Mouse (Mus musculus) ES-Bruce4 (cell line): ENCODE measurements at regions not wholly inside any gene's neighbourhood (a gene's known extent, or its start where the extent isn't known, plus 50 kb on each side); places are given as distances from the start of the nearest gene placed in this dataset.

Source experiments
- H3K27ac ChIP-seq: 2 replicates; pipeline ENCODE4 v1.5.1; 2012; ENCODE audit warnings: low read length, inconsistent platforms; ENCODE audit not compliant: insufficient read depth
- H3K27me3 ChIP-seq: 2 replicates; pipeline ENCODE4 v1.6.1; 2012; ENCODE audit warnings: mild to moderate bottlenecking, low read length, inconsistent platforms; ENCODE audit not compliant: control insufficient read depth, poor library complexity, insufficient read depth, severe bottlenecking
- H3K36me3 ChIP-seq: 2 replicates; pipeline ENCODE4 v1.6.1; 2012; ENCODE audit warnings: inconsistent platforms, mild to moderate bottlenecking, low read length, moderate library complexity; ENCODE audit not compliant: control insufficient read depth, poor library complexity, insufficient read depth, severe bottlenecking
- H3K4me1 ChIP-seq: one replicate; pipeline ENCODE4 v1.8.1; 2011; ENCODE audit warnings: low read length; ENCODE audit not compliant: control insufficient read depth, insufficient read depth
- H3K4me3 ChIP-seq: 2 replicates; pipeline ENCODE4 v1.5.1; 2011; ENCODE audit warnings: low read depth, mild to moderate bottlenecking, low read length
- H3K9ac ChIP-seq: 2 replicates; pipeline ENCODE4 v1.6.1; 2012; ENCODE audit warnings: low read depth, mild to moderate bottlenecking, inconsistent platforms; ENCODE audit not compliant: poor library complexity, severe bottlenecking
- H3K9me3 ChIP-seq: replicated peaks from 2 replicates; pipeline ENCODE4 v1.6.1; 2012; ENCODE audit warnings: mild to moderate bottlenecking, low read length, inconsistent platforms; ENCODE audit not compliant: control insufficient read depth, poor library complexity, insufficient read depth, severe bottlenecking
- CTCF ChIP-seq: IDR thresholded peaks from one replicate; pipeline ENCODE4 v1.8.1; 2011; ENCODE audit warnings: low read depth, low read length
- EP300 ChIP-seq: IDR thresholded peaks from 2 replicates; pipeline ENCODE4 v1.6.1; 2011; ENCODE audit warnings: low read depth, low read length; ENCODE audit not compliant: insufficient read depth
- POLR2A ChIP-seq: IDR thresholded peaks from one replicate; pipeline ENCODE4 v1.8.1; 2011; ENCODE audit warnings: low read length; ENCODE audit not compliant: insufficient read depth

- TF ChIP-seq CTCF (no peak), POLR2A (no peak), EP300 (no peak)
- no peaks in the 10 kb centered on the region for H3K27me3 ChIP-seq
- no peaks in the 10 kb centered on the region for H3K4me1 ChIP-seq
- H3K4me3 ChIP-seq, result no peak overlapping the region
- H3K36me3 ChIP-seq, result no peaks in the 10 kb centered on the region
- no peak overlapping the region for H3K9ac ChIP-seq
- no peaks in the 10 kb centered on the region for H3K9me3 ChIP-seq
- H3K27ac ChIP-seq, result no peak overlapping the region
These were observed 212.2 kb downstream of the Glrx3 start for GRCm38 (mm10) chr7:137649650-137650049.

- H3K4me1 ChIP-seq, result no peaks in the 10 kb centered on the region
- no peak overlapping the region for H3K9ac ChIP-seq
- H3K9me3 ChIP-seq, result no peaks in the 10 kb centered on the region
- H3K27me3 ChIP-seq, result no peaks in the 10 kb centered on the region
- no peaks in the 10 kb centered on the region for H3K36me3 ChIP-seq
- TF ChIP-seq EP300 (no peak), POLR2A (no peak), CTCF (no peak)
- H3K27ac ChIP-seq, result no peak overlapping the region
- no peak overlapping the region for H3K4me3 ChIP-seq
These were observed 216.4 kb downstream of the Glrx3 start for GRCm38 (mm10) chr7:137653837-137654236.

- Histone ChIP-seq H3K4me1 (no peaks in the 10 kb centered on the region), H3K4me3 (no peak overlapping the region), H3K27me3 (no peaks in the 10 kb centered on the region), H3K9me3 (no peaks in the 10 kb centered on the region), H3K36me3 (no peaks in the 10 kb centered on the region), H3K9ac (no peak overlapping the region), H3K27ac (no peak overlapping the region)
- TF ChIP-seq POLR2A (no peak), CTCF (no peak), EP300 (no peak)
These were observed 229.8 kb downstream of the Glrx3 start for GRCm38 (mm10) chr7:137667165-137667564.

- no peak for TF ChIP-seq EP300
- TF ChIP-seq POLR2A, result no peak
- TF ChIP-seq CTCF, result no peak
- no peak overlapping the region for H3K27ac ChIP-seq
- no peak overlapping the region for H3K9ac ChIP-seq
- H3K9me3 ChIP-seq, result no peaks in the 10 kb centered on the region
- no peaks in the 10 kb centered on the region for H3K36me3 ChIP-seq
- H3K4me1 ChIP-seq, result no peaks in the 10 kb centered on the region
- no peak overlapping the region for H3K4me3 ChIP-seq
- no peaks in the 10 kb centered on the region for H3K27me3 ChIP-seq
These were observed 233.7 kb downstream of the Glrx3 start for GRCm38 (mm10) chr7:137671156-137671555.

GRCm38 (mm10) chr7:137674596-137674995, 237.2 kb downstream of the Glrx3 start:
- H3K36me3 ChIP-seq, result no peaks in the 10 kb centered on the region

GRCm38 (mm10) chr7:137675381-137675780, 238.0 kb downstream of the Glrx3 start:
- H3K36me3 ChIP-seq, result no peaks in the 10 kb centered on the region
- no peak overlapping the region for H3K27ac ChIP-seq
- H3K9me3 ChIP-seq, result no peaks in the 10 kb centered on the region
- TF ChIP-seq POLR2A, result no peak
- TF ChIP-seq EP300, result no peak
- no peak for TF ChIP-seq CTCF
- H3K4me3 ChIP-seq, result no peak overlapping the region
- no peaks in the 10 kb centered on the region for H3K27me3 ChIP-seq
- H3K9ac ChIP-seq, result no peak overlapping the region
- H3K4me1 ChIP-seq, result no peaks in the 10 kb centered on the region

More at GRCm38 (mm10) chr7:137674596-137674995, 237.2 kb downstream of the Glrx3 start:
- Histone ChIP-seq H3K4me1 (no peaks in the 10 kb centered on the region), H3K9me3 (no peaks in the 10 kb centered on the region), H3K27me3 (no peaks in the 10 kb centered on the region), H3K27ac (no peak overlapping the region), H3K9ac (no peak overlapping the region), H3K4me3 (no peak overlapping the region)
- no peak for TF ChIP-seq EP300
- TF ChIP-seq CTCF, result no peak
- no peak for TF ChIP-seq POLR2A

GRCm38 (mm10) chr7:137684826-137685225, 247.4 kb downstream of the Glrx3 start:
- H3K9me3 ChIP-seq, result no peaks in the 10 kb centered on the region
- TF ChIP-seq CTCF (no peak), EP300 (no peak), POLR2A (no peak)
- no peak overlapping the region for H3K9ac ChIP-seq
- H3K4me3 ChIP-seq, result no peak overlapping the region
- no peak overlapping the region for H3K27ac ChIP-seq
- no peaks in the 10 kb centered on the region for H3K36me3 ChIP-seq
- no peaks in the 10 kb centered on the region for H3K27me3 ChIP-seq
- no peaks in the 10 kb centered on the region for H3K4me1 ChIP-seq
